Mouse (Mus musculus) forebrain, embryonic 14.5 days (tissue): Measurements from ENCODE around the gene Med27. TPM values are rescaled to one million over a fixed set of nuclear protein-coding genes. Genes with fewer than 3 reads are reported as not detected.

Source experiments
- ATAC-seq: fragments of 200-750 bp; cut with Nextera tagmentation; 2 replicates; pipeline ENCODE4 v1.8.0; 2017; ENCODE audit warnings: mild to moderate bottlenecking, moderate library complexity
- DNase-seq: peaks from one replicate; pipeline ENCODE4 v3.0.0-alpha.2; 2015; ENCODE audit warnings: low spot score
- H3K27ac ChIP-seq: fragments of 300-500 bp; sonication (generic); 2 replicates; pipeline ENCODE4 v1.5.1; 2014; ENCODE audit warnings: low read depth, mild to moderate bottlenecking, control low read depth, low read length, moderate library complexity
- H3K27me3 ChIP-seq: fragments of 300-500 bp; sonication (generic); replicated peaks from 2 replicates; pipeline ENCODE4 v1.6.1; 2014; ENCODE audit warnings: low read length, control low read depth, mixed read lengths; ENCODE audit not compliant: control insufficient read depth, insufficient read depth
- H3K36me3 ChIP-seq: fragments of 300-500 bp; sonication (generic); 2 replicates; pipeline ENCODE4 v1.6.1; 2014; ENCODE audit warnings: low read length, control low read depth; ENCODE audit not compliant: control insufficient read depth, insufficient read depth
- H3K4me1 ChIP-seq: fragments of 300-500 bp; sonication (generic); 2 replicates; pipeline ENCODE4 v1.6.1; 2014; ENCODE audit warnings: antibody characterized with exemption, low read length, control low read depth; ENCODE audit not compliant: control insufficient read depth, insufficient read depth
- H3K4me2 ChIP-seq: fragments of 300-500 bp; sonication (generic); 2 replicates; pipeline ENCODE4 v1.6.1; 2014; ENCODE audit warnings: mild to moderate bottlenecking, control low read depth, low read length
- H3K4me3 ChIP-seq: fragments of 300-500 bp; sonication (generic); 2 replicates; pipeline ENCODE4 v1.5.1; 2014; ENCODE audit warnings: low read depth, low read length, control low read depth
- H3K9ac ChIP-seq: fragments of 300-500 bp; sonication (generic); 2 replicates; pipeline ENCODE4 v1.6.1; 2014; ENCODE audit warnings: mild to moderate bottlenecking, low read length, control low read depth, moderate library complexity
- H3K9me3 ChIP-seq: fragments of 300-500 bp; sonication (generic); replicated peaks from 2 replicates; pipeline ENCODE4 v1.6.1; 2016; ENCODE audit warnings: low read length, control low read depth, mixed read lengths; ENCODE audit not compliant: control insufficient read depth
- WGBS: fragments of 180-500 bp; shearing (Covaris S2); extraction: QIAGEN DNeasy Blood & Tissue Kit; methylation state at CpG from one replicate; pipeline ENCODE4 v1.1.7; 2014; 5-methylcytosine and 5-hydroxymethylcytosine counted together
- polyA plus RNA-seq: library from polyadenylated mRNA; unstranded; fragments of >200 nt; fragmentation: Nextera tagmentation; extraction: Ambion mirVana; gene quantifications from 2 replicates; pipeline ENCODE4 v1.2.1, GENCODE M21; 2014

Med27 gene
- polyA plus RNA-seq, 1 experiment from 2014 or later, result 108 TPM

- Histone ChIP-seq H3K4me3 (no peak overlapping the region), H3K9me3 (no peaks in the 10 kb centered on the region), H3K4me1 (peaks cover 4% of the 10 kb centered on the region; the same call in 1 of the 2 replicates), H3K36me3 (no peaks in the 10 kb centered on the region), H3K27ac (no peak overlapping the region), H3K4me2 (no peak overlapping the region), H3K27me3 (no peaks in the 10 kb centered on the region), H3K9ac (no peak overlapping the region)
- no peak for DNase-seq
- ATAC-seq, result no peak
- WGBS, result 84% methylated on average over 5 of the region's 5 CpGs
Observed at GRCm38 (mm10) chr2:29532921-29533320, 186.3 kb downstream of the Med27 start.

DNA sequence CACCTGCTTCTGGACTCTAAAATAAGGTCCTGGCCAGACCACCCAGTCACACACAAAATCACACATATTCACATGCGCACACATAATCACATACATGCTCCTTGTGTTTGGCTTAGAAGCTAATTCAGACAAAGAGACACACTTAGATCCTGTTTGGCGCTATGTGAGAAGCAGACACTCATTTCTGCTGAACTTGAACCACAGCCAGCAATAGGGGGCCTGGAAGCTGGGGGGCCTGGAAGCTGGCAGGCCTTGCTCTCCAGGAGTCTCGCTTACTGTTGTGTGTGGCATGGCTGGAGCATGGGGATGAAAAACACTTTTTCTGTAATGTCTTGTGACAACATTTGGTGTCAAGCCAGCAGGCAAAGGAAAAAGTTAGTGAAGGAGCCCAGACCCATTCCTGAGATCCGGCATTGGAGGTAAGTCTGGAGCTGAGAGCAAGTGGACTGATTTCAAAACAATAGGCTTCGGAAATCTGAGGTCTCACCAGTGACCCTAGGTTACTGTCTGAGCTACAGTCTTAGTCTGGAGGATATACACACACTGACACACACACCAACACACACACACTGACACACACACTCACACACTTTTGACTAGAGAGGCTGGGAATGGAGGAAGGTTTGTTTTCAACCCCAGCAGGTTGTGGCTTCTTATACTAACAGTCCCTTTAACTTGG lies 189.1 kb downstream of the Med27 start:
- ATAC-seq, result no peak
- peaks cover 4% of the 10 kb centered on the region; the same call in 1 of the 2 replicates for H3K4me1 ChIP-seq
- 62% methylated on average over 5 of the region's 5 CpGs for WGBS
- no peak overlapping the region for H3K4me2 ChIP-seq
- no peaks in the 10 kb centered on the region for H3K9me3 ChIP-seq
- H3K27me3 ChIP-seq, result no peaks in the 10 kb centered on the region
- H3K4me3 ChIP-seq, result no peak overlapping the region
- H3K9ac ChIP-seq, result no peak overlapping the region
- peak; percentile 58 for DNase-seq
- peak overlapping the region; percentile 21; the same call in 1 of the 2 replicates for H3K27ac ChIP-seq
- no peaks in the 10 kb centered on the region for H3K36me3 ChIP-seq

DNA sequence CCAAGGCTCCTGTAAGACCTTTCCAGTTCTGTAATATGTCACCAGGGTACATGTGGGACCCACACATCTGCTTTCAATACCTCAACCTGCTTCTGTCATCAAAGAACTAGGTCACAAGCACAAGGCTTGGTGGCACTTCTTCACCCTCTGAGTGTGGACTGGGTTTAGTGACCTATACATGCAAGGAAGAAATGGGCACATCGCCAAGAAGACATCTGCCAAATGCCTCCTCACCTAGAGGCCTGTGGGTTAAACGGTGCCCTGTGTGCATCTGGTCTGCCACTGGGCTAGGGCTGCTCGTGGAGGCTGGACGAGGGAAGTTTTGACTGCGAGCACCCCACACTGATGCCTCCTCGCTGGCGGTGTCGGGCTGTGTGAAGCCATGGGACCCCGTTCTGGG lies 189.9 kb downstream of the Med27 start:
- H3K9ac ChIP-seq, result no peak overlapping the region
- no peak overlapping the region for H3K27ac ChIP-seq
- 89% methylated on average over 9 of the region's 9 CpGs for WGBS
- no peak for DNase-seq
- no peaks in the 10 kb centered on the region for H3K9me3 ChIP-seq
- peaks cover 4% of the 10 kb centered on the region; the same call in 1 of the 2 replicates for H3K4me1 ChIP-seq
- ATAC-seq, result no peak
- H3K27me3 ChIP-seq, result no peaks in the 10 kb centered on the region
- no peak overlapping the region for H3K4me3 ChIP-seq
- no peaks in the 10 kb centered on the region for H3K36me3 ChIP-seq
- no peak overlapping the region for H3K4me2 ChIP-seq

GRCm38 (mm10) chr2:29537334-29537733 lies 190.7 kb downstream of the Med27 start:
- no peaks in the 10 kb centered on the region for H3K27me3 ChIP-seq
- H3K9me3 ChIP-seq, result no peaks in the 10 kb centered on the region
- DNase-seq, result no peak
- 82% methylated on average over 8 of the region's 8 CpGs for WGBS
- peaks cover 6% of the 10 kb centered on the region; the same call in 1 of the 2 replicates for H3K4me1 ChIP-seq
- no peaks in the 10 kb centered on the region for H3K36me3 ChIP-seq
- H3K9ac ChIP-seq, result no peak overlapping the region
- ATAC-seq, result no peak
- no peak overlapping the region for H3K4me3 ChIP-seq
- no peak overlapping the region for H3K27ac ChIP-seq
- H3K4me2 ChIP-seq, result no peak overlapping the region

DNA sequence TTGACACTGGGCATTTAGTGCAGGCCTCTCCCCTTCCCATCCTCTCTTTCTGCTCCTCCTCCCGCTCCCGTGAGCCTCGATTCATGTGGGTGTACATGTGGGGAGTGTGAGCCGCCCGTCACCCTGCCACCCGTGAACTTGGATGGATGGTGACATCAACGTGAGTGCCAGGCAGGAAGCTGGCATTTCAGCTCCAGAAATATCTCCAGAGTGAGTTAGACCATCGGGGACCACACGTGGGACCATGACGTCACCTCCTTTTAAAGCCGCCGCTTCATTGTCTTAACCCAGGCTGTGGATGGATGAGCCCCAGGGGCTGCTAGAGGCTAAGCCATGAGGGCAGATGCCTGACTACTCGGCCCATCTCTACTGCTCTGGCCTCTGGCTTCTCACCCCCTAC lies 195.4 kb downstream of the Med27 start:
- no peaks in the 10 kb centered on the region for H3K9me3 ChIP-seq
- H3K36me3 ChIP-seq, result no peaks in the 10 kb centered on the region
- H3K4me1 ChIP-seq, result peaks cover 2% of the 10 kb centered on the region
- no peak overlapping the region for H3K9ac ChIP-seq
- 58% methylated on average over 13 of the region's 13 CpGs for WGBS
- H3K4me2 ChIP-seq, result no peak overlapping the region
- ATAC-seq (no peak), DNase-seq (no peak)
- H3K27me3 ChIP-seq, result no peaks in the 10 kb centered on the region
- no peak overlapping the region for H3K4me3 ChIP-seq
- H3K27ac ChIP-seq, result no peak overlapping the region

DNA sequence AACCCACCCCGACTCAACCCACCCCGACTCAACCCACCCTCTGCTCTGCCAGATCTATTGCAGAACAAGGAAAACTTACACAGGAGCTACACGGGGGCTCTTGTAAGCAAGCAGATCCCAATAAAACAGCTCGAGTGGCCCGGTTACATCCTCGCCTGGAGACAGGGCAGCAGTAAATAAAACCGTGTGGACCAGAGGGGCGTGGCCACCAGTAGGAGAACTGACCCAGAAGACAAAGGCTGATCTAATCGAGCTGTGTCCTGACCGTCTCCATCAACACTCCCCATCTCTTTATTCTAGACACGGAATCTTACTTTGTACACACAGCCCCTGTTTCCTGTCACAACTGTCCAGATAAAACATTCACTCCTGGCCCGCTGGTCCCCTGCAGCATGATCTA lies 200.0 kb downstream of the Med27 start:
- H3K4me2 ChIP-seq, result no peak overlapping the region
- no peaks in the 10 kb centered on the region for H3K27me3 ChIP-seq
- peaks cover 2% of the 10 kb centered on the region for H3K4me1 ChIP-seq
- no peaks in the 10 kb centered on the region for H3K36me3 ChIP-seq
- no peak overlapping the region for H3K27ac ChIP-seq
- ATAC-seq (no peak), DNase-seq (no peak)
- H3K9ac ChIP-seq, result no peak overlapping the region
- no peak overlapping the region for H3K4me3 ChIP-seq
- WGBS, result 37% methylated on average over 12 of the region's 12 CpGs
- no peaks in the 10 kb centered on the region for H3K9me3 ChIP-seq

GRCm38 (mm10) chr2:29551816-29552585 lies 205.4 kb downstream of the Med27 start:
- DNase-seq, result no peak
- Histone ChIP-seq H3K4me2 (no peak overlapping the region), H3K4me3 (no peak overlapping the region), H3K27me3 (no peaks in the 10 kb centered on the region), H3K36me3 (no peaks in the 10 kb centered on the region), H3K27ac (no peak overlapping the region), H3K9ac (no peak overlapping the region), H3K4me1 (no peaks in the 10 kb centered on the region), H3K9me3 (no peaks in the 10 kb centered on the region)
- no peak for ATAC-seq
- 85% methylated on average over 7 of the region's 7 CpGs for whole genome bisulfite sequencing

GRCm38 (mm10) chr2:29553945-29554634 lies 207.5 kb downstream of the Med27 start:
- no peak overlapping the region for H3K4me3 ChIP-seq
- DNase-seq (peak; percentile 76), ATAC-seq (no peak)
- H3K9ac ChIP-seq, result no peak overlapping the region
- H3K4me2 ChIP-seq, result no peak overlapping the region
- no peaks in the 10 kb centered on the region for H3K4me1 ChIP-seq
- no peak overlapping the region for H3K27ac ChIP-seq
- no peaks in the 10 kb centered on the region for H3K27me3 ChIP-seq
- no peaks in the 10 kb centered on the region for H3K36me3 ChIP-seq
- 66% methylated on average over 4 of the region's 4 CpGs for WGBS
- H3K9me3 ChIP-seq, result no peaks in the 10 kb centered on the region
